Comparison of ENCODE assay signal across 12 mouse cellular contexts in genomic region chr10:43830251-43831018, GRCm38 (mm10).
DNase-seq lines count a peak whose midpoint lies in the region; ATAC-seq and TF ChIP-seq lines count a peak whose summit lies in the region.
"Had no signal": no experiment of that assay in that cellular context is flagged by ENCODE, and none has a peak within 500 bp of the region (broad histone marks: within the 10 kb centered on the region; RNA-seq: fewer than 3 reads in every experiment).

No protein-coding gene starts in this region.

- no peak for TF ChIP-seq EP300 in heart, adult 2 months (IDR thresholded peaks at IDR 0.05; ENCODE audit: insufficient read depth, low read depth, low read length)

- no peak for DNase-seq in heart, adult 2 months
- no peak for DNase-seq in lung, postnatal 14 days
- DNase-seq in left cerebral cortex, postnatal 25 days (ENCODE audit: low spot score in 2 of 2) = peak; percentile 2 to 49
- no peak for DNase-seq in midbrain, postnatal 0 days (ENCODE audit: low spot score)
- DNase-seq in adrenal gland, adult 2 months = no peak
- DNase-seq: kidney, postnatal 10 days; thymus, postnatal 25 days had no signal

- intact Hi-C loops in heart, adult 2 months (cut with DNase I) = no loop called here
- intact Hi-C loops in left cerebral cortex, postnatal 25 days (cut with DNase I) = no loop called here

- H3K27ac ChIP-seq in heart, embryonic 14.5 days (replicated peaks in 1 of 2; ENCODE audit: control insufficient read depth in 1 of 2, insufficient read depth in 1 of 2, low read depth in 2 of 2, low read length in 2 of 2) = no peak overlapping the region
- no peak overlapping the region for H3K27ac ChIP-seq in heart, adult 2 months
- H3K27ac ChIP-seq in lung, embryonic 15.5 days = no peak overlapping the region
- H3K27ac ChIP-seq in stomach, embryonic 15.5 days = no peak overlapping the region
- no peak overlapping the region for H3K27ac ChIP-seq in midbrain, postnatal 0 days (ENCODE audit: low read depth, low read length)
- H3K27ac ChIP-seq: embryonic facial prominence, embryonic 15.5 days; limb, embryonic 15.5 days had no signal

- no peak for ATAC-seq in heart, embryonic 14.5 days (ENCODE audit: insufficient number of reproducible peaks, insufficient read depth, low FRiP score, low read depth)
- no peak for ATAC-seq in lung, embryonic 15.5 days (ENCODE audit: borderline replicate concordance, extremely low read depth, low FRiP score, low TSS enrichment)
- ATAC-seq in stomach, embryonic 15.5 days (ENCODE audit: insufficient read depth, low FRiP score, low read depth) = 0 out of 2 replicates have a peak, but pooled peaks have one; percentile 27
- no peak for ATAC-seq in midbrain, postnatal 0 days (ENCODE audit: low FRiP score)

- no peaks in the 10 kb centered on the region for H3K27me3 ChIP-seq in heart, embryonic 14.5 days (ENCODE audit: control insufficient read depth, insufficient read depth, low read length)
- no peaks in the 10 kb centered on the region for H3K27me3 ChIP-seq in heart, adult 2 months (ENCODE audit: control insufficient read depth, insufficient read depth, low read length)
- no peaks in the 10 kb centered on the region for H3K27me3 ChIP-seq in lung, embryonic 15.5 days
- H3K27me3 ChIP-seq in stomach, embryonic 15.5 days (replicated peaks) = no peaks in the 10 kb centered on the region
- no peaks in the 10 kb centered on the region for H3K27me3 ChIP-seq in midbrain, postnatal 0 days (ENCODE audit: insufficient read depth, low read length)
- H3K27me3 ChIP-seq: embryonic facial prominence, embryonic 15.5 days; limb, embryonic 15.5 days had no signal

- no peaks in the 10 kb centered on the region for H3K9me3 ChIP-seq in heart, embryonic 14.5 days (ENCODE audit: control insufficient read depth, low read length)
- H3K9me3 ChIP-seq in lung, embryonic 15.5 days = no peaks in the 10 kb centered on the region
- no peaks in the 10 kb centered on the region for H3K9me3 ChIP-seq in stomach, embryonic 15.5 days
- H3K9me3 ChIP-seq in midbrain, postnatal 0 days (ENCODE audit: low read length) = no peaks in the 10 kb centered on the region
- H3K9me3 ChIP-seq: embryonic facial prominence, embryonic 15.5 days; limb, embryonic 15.5 days had no signal

- H3K4me3 ChIP-seq in heart, embryonic 14.5 days (ENCODE audit: control insufficient read depth in 1 of 2, insufficient read depth in 1 of 2, low read depth in 1 of 2, low read length in 2 of 2) = no peak overlapping the region
- no peak overlapping the region for H3K4me3 ChIP-seq in heart, adult 2 months
- no peak overlapping the region for H3K4me3 ChIP-seq in lung, embryonic 15.5 days
- H3K4me3 ChIP-seq in stomach, embryonic 15.5 days (replicated peaks) = no peak overlapping the region
- no peak overlapping the region for H3K4me3 ChIP-seq in midbrain, postnatal 0 days (ENCODE audit: low read depth, low read length)
- H3K4me3 ChIP-seq: embryonic facial prominence, embryonic 15.5 days; limb, embryonic 15.5 days had no signal

- H3K79me2 ChIP-seq in heart, adult 2 months (replicated peaks; ENCODE audit: control insufficient read depth, insufficient read depth, low read length) = no peaks in the 10 kb centered on the region

- no peak for TF ChIP-seq POLR2A in heart, adult 2 months (IDR thresholded peaks at IDR 0.05; ENCODE audit: insufficient read depth, low read depth, low read length)

- no peak overlapping the region for H3K9ac ChIP-seq in heart, embryonic 14.5 days (ENCODE audit: low read length)
- H3K9ac ChIP-seq in heart, adult 2 months (ENCODE audit: low read depth, low read length) = no peak overlapping the region
- H3K9ac ChIP-seq in lung, embryonic 15.5 days = no peak overlapping the region
- H3K9ac ChIP-seq in stomach, embryonic 15.5 days = no peak overlapping the region
- H3K9ac ChIP-seq in midbrain, postnatal 0 days (replicated peaks; ENCODE audit: low read length, poor library complexity, severe bottlenecking) = no peak overlapping the region
- H3K9ac ChIP-seq: embryonic facial prominence, embryonic 15.5 days; limb, embryonic 15.5 days had no signal

- H3K4me1 ChIP-seq in heart, embryonic 14.5 days (ENCODE audit: control insufficient read depth in 2 of 2, insufficient read depth in 2 of 2, low read length in 2 of 2) = peaks cover 8 to 10% of the 10 kb centered on the region in 2 experiments
- no peaks in the 10 kb centered on the region for H3K4me1 ChIP-seq in heart, adult 2 months (ENCODE audit: control insufficient read depth, insufficient read depth, low read length)
- no peaks in the 10 kb centered on the region for H3K4me1 ChIP-seq in lung, embryonic 15.5 days
- H3K4me1 ChIP-seq in stomach, embryonic 15.5 days = no peaks in the 10 kb centered on the region
- H3K4me1 ChIP-seq in midbrain, postnatal 0 days (ENCODE audit: insufficient read depth, low read length) = no peaks in the 10 kb centered on the region
- H3K4me1 ChIP-seq: embryonic facial prominence, embryonic 15.5 days had no signal

- H3K36me3 ChIP-seq in heart, embryonic 14.5 days (ENCODE audit: control insufficient read depth, insufficient read depth, low read length) = no peaks in the 10 kb centered on the region
- H3K36me3 ChIP-seq in heart, adult 2 months (ENCODE audit: control insufficient read depth, insufficient read depth, low read length) = no peaks in the 10 kb centered on the region
- no peaks in the 10 kb centered on the region for H3K36me3 ChIP-seq in lung, embryonic 15.5 days
- H3K36me3 ChIP-seq in stomach, embryonic 15.5 days = no peaks in the 10 kb centered on the region
- H3K36me3 ChIP-seq in midbrain, postnatal 0 days (ENCODE audit: insufficient read depth, low read length) = no peaks in the 10 kb centered on the region
- H3K36me3 ChIP-seq: embryonic facial prominence, embryonic 15.5 days; limb, embryonic 15.5 days had no signal

- H3K4me2 ChIP-seq in heart, embryonic 14.5 days (ENCODE audit: low read length) = peak overlapping the region; percentile 35
- peak overlapping the region; percentile 39 for H3K4me2 ChIP-seq in lung, embryonic 15.5 days
- peak overlapping the region; percentile 8; the same call in 1 of the 2 replicates for H3K4me2 ChIP-seq in stomach, embryonic 15.5 days
- no peak overlapping the region for H3K4me2 ChIP-seq in midbrain, postnatal 0 days (ENCODE audit: low read depth, low read length, poor library complexity, severe bottlenecking)
- H3K4me2 ChIP-seq: embryonic facial prominence, embryonic 15.5 days; limb, embryonic 15.5 days had no signal

- whole genome bisulfite sequencing in heart, embryonic 14.5 days = 28% methylated on average over 17 of the region's 17 CpGs
- WGBS in heart, adult 2 months = 31% methylated on average over 17 of the region's 17 CpGs
- 27% methylated on average over 17 of the region's 17 CpGs for WGBS in lung, embryonic 15.5 days
- WGBS in stomach, embryonic 15.5 days = 40% methylated on average over 17 of the region's 17 CpGs
- 36% methylated on average over 17 of the region's 17 CpGs for WGBS in midbrain, postnatal 0 days

- TF ChIP-seq CTCF in heart, adult 2 months (IDR thresholded peaks at IDR 0.05) = no peak
- no peak for TF ChIP-seq CTCF in midbrain, postnatal 0 days (IDR thresholded peaks at IDR 0.05)

Comparison
In these comparisons a context has a peak if more than half of its experiments do, and no peak if none do; other contexts are left out.
1. DNase-seq: peak in left cerebral cortex, postnatal 25 days (2 of 2); none in heart, adult 2 months (0 of 2), lung, postnatal 14 days (single experiment), midbrain, postnatal 0 days (single experiment) and adrenal gland, adult 2 months (single experiment).